Mouse (Mus musculus) CD8-positive naive resting alpha-beta T cell, adult 2 months (primary cell): ENCODE data around the gene Cacng7.
"Not testable (repeated sequence)": the region's sequence is repeated elsewhere in the genome, so short reads cannot be mapped to it uniquely, and the experiment has no call there.

Experiments
- DNase-seq, 2 experiments: peaks; one replicate each; pipeline ENCODE4 v3.0.0; 2022; ENCODE audit warnings: low read depth in 2 of 2, low spot score in 2 of 2

The Cacng7 gene

DNA sequence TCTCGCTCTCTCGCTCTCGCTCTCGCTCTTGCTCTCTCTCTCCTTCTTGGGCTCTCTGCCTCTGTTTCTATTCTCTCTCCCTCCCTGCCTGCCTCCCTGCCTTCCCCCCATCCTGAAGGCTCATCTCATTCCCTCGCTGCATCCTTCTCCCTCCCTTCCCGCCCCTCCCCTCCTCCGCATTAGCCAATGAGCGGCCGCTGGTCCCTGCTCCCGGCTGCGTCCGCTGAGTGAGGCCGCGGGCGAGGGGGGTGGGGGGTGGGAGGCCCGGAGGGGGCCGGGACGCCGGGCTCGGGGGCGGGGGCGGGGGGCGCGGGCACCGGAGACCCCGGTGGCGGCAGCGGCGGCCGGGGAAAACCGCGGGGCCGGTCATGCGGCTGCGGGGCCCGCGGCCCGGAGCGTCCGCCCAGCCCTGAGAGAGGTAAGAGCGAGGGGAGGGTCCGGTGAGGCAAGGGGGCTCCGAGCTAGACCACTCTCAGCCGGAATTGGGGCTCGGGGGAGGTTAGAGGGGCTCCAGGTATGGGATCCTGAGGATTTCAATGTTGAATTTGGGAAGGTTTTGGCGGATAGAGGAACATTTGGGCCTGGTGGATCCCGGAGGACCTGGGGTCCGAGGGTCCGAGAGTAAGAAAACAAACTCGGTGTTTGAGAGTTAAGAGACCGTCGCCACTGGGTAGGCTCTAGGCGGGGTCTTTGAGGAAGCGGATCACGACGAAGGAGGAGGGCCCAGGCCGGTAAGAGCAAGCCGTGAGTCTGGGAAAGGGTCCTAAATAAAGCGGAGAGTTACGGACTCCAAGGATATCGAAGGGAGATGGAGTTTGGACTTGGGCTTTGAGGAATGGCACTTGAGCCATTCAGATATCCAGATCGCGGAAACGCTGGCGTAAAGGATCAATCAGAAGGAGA, at the start of gene Cacng7:
TSS of gene Cacng7 (plus strand) at position 337 of the 903 bp plus-strand sequence.
- DNase-seq, result no peak

- DNase-seq, result no peak
Measured at GRCm38 (mm10) chr7:3283081-3283875, 49.5 kb upstream of the Cacng7 start.

GRCm38 (mm10) chr7:3284604-3285003, 48.2 kb upstream of the Cacng7 start:
- no peak for DNase-seq

DNA sequence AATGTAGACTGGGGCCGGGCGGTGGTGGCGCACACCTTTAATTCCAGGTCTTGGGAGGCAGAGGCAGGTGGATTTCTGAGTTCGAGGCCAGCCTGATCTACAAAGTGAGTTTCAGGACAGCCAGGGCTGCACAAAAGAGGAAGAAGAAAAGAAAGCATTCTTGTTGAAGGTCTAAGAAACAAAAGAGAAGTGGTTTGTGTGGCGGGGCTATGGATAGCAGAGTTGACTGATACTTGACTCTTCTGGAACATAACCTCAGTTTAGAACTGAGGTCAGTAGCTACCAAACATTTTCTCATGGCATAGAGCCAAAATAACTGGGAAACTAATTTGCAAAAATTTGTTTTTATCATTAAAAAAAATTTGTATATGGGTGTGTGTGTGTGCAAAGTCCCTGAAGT, 46.7 kb upstream of the Cacng7 start:
- DNase-seq, result no peak

DNA sequence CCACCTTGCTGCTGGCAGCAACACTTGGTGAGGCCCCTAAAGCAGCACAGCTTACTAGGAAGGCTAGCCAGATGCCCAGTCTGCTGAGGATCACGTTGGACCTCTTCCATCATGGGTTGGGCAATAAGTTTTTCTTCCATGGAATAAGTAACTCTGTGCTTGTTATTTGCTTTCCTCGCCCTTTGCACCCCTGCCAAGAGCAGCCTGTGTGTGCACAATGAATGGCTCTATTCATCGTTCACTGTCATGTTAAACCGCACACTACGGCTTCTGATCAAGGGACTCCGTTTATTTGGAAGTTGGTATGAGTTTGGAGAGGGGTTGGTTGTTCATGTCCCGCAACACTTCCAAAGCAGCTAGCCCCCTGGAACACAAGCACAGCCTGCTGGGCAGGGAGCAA, 45.6 kb upstream of the Cacng7 start:
- DNase-seq, result no peak

- DNase-seq, result peak in 1 of 2 experiments; percentile 27
Measured at GRCm38 (mm10) chr7:3288976-3289970, 43.5 kb upstream of the Cacng7 start, which contains the start of the genes Myadm and Prkcg. Gene Myadm (plus strand): TSS chr7:3289080. Gene Prkcg (plus strand): TSS chr7:3289179.

DNA sequence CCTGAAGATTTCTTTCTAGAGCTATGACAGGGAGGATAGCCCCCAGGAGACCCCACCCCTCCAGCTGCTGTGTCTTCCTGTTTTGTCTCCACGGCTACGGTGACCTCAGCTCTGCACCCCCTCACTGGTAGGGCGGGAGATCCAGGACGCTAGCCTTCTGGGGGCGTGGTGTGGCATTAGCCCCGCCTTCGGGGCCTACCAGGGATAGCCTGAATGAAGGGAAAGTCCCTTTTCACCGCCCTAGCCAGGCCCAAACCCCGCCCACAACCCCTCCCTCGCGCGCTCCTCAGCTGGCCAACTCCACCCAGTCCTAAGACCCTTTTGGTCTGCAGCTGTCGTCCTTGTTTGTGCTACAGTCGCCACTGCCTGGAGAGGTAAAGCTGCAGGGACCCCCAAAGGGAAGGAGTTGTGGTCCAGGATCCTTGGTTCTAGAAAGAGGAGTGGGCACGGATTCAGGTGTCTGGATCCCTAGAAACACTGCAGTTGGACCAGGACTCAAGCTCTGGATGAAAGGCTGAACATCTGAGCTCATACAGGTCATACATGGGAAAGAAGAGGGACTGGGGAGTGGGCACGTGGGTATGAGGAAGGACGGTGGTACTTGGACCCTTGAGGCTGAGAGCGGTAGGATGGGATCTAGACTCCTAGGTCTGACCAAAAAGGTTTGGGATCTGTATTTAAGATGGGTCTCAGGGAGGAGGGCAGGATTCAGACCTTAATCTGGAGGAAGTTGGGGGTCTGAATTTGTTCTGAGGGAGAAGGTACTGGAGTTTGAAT, 42.3 kb upstream of the Cacng7 start:
- DNase-seq, result peak; percentile 59 to 63

DNA sequence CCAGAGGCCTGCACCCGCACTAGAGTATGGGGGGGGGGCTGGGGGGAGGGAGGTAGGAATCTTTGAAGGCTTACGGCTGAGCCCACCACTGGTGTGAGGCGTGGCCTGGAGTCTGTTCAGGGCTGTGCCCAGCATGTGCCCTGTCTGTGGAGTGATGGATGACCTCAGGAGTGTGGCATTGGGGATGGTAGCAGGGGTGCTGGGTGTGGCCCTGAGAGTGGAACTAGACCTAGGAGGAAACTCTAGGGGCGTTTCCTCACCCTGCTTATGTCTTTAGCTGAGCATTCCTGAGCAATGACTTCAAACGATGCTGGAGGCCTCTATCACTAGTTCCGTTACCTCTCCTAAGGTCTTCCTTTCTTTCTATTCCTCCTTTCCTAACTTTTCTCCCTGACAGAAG, 41.6 kb upstream of the Cacng7 start:
- no peak for DNase-seq

DNA sequence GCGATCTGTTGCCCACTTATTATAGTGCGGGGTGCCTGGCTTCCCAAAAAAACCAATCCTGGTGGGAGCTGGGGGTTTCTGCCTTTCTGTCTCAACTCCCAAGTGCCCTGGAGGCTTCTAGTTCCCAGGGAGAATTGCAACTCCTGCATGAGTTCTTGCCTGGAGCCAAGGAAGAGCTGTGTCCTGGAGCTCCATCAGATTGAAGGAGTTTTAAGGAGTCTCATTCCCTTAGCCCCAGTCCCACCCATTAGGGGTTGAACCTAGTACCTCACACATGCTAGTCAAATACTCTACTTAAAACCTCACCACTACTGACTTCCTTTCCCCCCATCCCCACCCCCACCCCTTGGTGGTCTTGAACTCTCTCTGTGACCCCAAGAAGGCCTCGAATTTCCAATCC, 41.0 kb upstream of the Cacng7 start:
- no peak for DNase-seq

DNA sequence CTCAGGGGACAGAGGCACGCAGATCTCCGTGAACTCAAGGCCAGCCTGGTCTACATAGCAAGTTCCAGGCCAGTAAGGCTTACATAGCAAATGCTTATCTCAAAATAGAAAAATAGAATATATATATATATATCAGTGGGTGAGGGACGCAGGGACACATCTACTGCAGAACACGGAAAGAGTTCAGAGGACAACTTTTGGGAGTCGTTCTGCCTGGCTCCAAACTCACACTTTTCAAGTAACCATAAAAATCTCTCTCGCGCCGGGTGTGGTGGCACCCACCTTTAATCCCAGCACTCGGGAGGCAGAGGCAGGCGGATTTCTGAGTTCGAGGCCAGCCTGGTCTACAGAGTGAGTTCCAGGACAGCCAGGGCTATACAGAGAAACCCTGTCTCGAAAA, 40.5 kb upstream of the Cacng7 start:
- DNase-seq, result not testable (repeated sequence)

DNA sequence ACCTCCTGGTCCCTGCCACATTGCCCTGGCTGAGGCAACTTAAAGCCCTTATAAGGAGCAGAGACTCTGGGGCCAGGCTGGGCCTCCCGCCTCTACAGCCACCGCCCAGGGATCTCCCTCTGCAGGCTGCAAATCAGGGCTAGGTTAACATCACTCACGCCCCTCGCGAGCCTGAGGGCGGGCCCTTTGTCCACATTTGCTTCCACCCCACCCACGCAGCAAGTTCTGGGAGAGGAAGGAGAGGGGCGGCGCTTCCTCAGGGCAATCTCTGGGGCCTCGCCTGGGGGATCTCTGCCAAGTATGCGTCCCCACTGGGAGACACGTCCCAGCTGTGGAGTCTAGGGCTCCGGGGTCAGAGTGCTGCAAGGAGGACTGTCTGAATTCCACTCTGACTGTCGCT, 40.0 kb upstream of the Cacng7 start:
- DNase-seq, result no peak

GRCm38 (mm10) chr7:3294794-3295193, 38.0 kb upstream of the Cacng7 start:
- no peak for DNase-seq

GRCm38 (mm10) chr7:3295321-3296110, 37.2 kb upstream of the Cacng7 start:
- DNase-seq, result no peak

- no peak for DNase-seq
Measured at GRCm38 (mm10) chr7:3296711-3297110, 36.0 kb upstream of the Cacng7 start.

- no peak for DNase-seq
Measured at GRCm38 (mm10) chr7:3299941-3300617, 32.7 kb upstream of the Cacng7 start.

- no peak for DNase-seq
Measured at GRCm38 (mm10) chr7:3300891-3301627, 31.7 kb upstream of the Cacng7 start.

DNA sequence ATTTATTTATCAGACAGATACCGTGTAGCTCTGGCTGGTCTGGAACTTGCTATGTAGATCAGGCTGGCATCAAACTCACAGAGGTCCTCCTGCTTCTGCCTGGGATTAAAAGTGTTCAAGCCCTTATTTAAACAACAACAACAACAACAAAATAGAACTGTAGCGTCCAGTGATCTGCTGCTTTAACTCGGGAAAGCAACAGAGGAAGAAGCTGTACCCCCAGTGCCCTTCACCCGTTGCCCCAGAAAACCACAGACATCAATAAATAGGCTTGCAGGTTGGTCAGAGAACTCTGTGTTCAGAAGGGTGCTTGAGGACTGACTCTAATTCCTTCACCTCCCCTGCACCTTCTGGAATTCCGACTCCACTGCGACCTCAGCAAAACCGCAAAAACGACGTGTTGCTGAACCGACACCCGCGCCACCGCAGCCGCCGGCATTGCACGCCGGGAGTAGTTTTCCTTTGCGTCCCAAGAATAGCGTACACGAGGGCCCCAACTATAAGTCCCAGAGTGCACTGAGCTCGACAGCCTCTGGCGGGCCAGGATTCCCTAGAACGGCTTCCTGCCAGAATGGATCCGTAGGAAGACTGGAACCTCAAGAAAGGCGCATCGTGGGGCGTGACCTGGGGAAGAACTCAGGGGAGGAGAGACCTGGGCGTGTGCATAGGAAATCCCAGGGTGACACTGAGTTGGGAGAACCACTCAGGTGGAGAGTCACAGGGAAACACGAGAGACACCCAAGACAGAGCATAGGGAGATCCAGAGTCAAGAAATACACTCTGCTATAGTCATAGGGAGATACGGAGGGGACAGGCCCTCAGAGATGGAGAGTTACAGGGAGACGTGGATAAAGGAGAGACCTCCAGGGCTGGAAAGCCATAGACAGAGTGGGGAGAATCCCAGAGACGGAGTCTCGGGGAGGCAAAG, 30.9 kb upstream of the Cacng7 start:
- no peak for DNase-seq
